Mouse (Mus musculus) spleen, postnatal 36 days (tissue): ENCODE data around the gene Map1a.
A peak's percentile ranks its signal among the peaks of the same experiment; 100 is the strongest.

Experiments used
- DNase-seq, 2 experiments: peaks; one replicate each; pipeline ENCODE4 v3.0.0; 2022; ENCODE audit warnings: low spot score in 2 of 2, mixed read lengths in 1 of 2

Gene Map1a

DNA sequence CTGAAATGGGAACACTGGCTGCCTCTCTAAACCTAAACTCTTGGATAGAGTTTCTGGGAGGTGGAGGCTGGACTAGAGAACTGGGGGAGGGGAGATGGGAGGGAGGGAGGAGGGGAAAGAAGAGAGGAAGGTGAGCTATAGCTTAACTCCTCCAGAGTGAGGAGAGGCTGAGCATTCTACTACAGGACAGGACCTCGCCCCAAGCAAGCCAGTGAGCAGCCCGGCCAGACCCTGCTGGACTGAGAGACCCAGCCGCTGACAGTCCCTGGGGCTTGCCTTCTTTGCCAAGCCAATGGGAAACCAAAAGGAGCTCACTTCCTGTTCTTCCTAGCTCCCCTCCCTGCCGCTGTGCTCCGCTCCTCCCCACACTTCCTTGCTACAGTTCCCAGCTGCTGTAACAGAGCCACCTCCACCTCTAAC is 19.6 kb downstream of the Map1a start:
- no peak for DNase-seq

GRCm38 (mm10) chr2:121316278-121316677 is 26.9 kb downstream of the Map1a start:
- no peak for DNase-seq

DNA sequence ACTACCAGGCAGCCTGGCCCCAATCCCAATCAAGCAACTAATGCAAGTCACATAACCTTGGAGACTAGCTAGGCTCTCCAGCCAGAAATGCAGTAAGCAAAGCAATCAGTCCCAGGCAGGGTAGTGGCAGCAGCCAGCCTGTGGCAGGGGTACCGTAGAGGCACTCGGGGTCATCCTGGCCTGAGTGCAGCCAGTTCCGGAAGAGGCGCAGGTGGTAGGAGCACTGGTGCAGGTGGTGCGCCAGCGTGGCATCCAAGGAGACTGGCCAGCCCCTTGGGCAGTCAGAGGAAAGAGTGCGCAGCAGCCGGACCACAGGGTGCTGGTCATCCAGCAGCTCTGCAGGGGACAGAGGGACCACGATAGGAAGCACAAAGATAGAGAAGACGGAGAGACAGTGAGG is 33.6 kb downstream of the Map1a start:
- DNase-seq: no peak

GRCm38 (mm10) chr2:121323693-121324470 is 34.5 kb downstream of the Map1a start:
- no peak for DNase-seq

DNA sequence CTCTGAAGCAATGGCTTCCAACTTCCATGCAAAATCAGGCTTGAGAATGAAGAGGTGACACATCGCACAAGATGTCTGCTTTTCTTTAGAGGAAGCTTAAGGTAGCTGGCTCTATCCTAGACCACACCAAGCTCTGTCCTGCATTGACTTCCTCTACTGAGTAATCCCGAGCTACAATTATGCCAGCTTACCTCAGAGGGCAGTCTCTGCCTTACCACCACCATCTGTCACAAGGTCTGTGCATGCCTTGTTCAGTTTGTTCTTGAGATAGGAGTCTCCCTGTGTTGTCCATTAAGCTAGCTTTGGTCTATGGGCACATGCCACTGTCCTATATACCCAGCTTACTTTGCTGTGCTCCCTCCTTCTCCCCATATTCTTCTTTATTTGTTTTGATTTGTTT is 40.1 kb downstream of the Map1a start:
- DNase-seq: no peak

DNA sequence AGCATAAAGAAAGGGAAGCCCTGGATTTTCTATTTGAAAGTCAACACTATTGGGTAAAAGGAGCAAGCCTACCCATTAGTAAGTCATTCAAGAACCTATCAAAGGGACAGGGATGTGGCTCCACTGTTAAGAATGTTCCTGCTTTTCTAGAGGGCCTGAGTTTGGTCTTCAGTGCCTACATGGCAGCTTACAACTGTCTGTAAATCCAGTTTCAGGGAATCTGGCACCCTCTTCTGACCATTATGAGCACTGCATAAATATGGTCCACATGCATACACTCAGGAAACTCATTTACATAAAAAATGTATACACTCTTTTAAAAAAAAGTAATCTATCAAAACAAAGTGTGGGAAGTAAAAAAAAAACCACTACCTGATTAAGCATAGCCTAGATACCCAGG is 49.7 kb downstream of the Map1a start:
- DNase-seq: no peak

- no peak for DNase-seq
These were observed 63.8 kb downstream of the Map1a start for GRCm38 (mm10) chr2:121353156-121353555.

DNA sequence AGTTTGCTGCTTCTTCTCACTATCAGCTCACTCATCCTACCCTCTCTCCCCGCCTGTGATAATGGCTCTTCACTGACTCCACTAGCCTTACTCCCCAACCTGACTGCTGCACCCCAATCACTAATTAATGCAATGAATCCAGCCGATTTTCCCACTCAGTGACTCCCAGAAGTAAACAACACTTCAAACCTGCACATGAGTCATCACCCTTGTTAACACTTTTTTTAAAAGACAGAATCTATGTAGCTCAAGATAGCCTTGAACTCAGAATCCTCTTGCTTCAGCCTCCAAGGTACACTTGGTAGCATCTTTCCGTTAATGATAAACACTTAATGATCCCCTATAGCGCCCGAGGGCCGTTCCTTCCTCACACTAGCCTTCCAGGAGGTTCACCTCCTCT is 65.0 kb downstream of the Map1a start:
- DNase-seq: no peak

GRCm38 (mm10) chr2:121354820-121355592 is 65.6 kb downstream of the Map1a start, which contains the start of gene Ppip5k1:
TSS of gene Ppip5k1 (minus strand) at chr2:121355396.
- DNase-seq: peak; percentile 95 to 96

GRCm38 (mm10) chr2:121357494-121357893 is 68.1 kb downstream of the Map1a start, which contains the start of gene Ckmt1:
TSS of gene Ckmt1 (plus strand) at chr2:121357714.
- no peak for DNase-seq

- no peak for DNase-seq
These were observed 68.6 kb downstream of the Map1a start for GRCm38 (mm10) chr2:121357961-121358360.

DNA sequence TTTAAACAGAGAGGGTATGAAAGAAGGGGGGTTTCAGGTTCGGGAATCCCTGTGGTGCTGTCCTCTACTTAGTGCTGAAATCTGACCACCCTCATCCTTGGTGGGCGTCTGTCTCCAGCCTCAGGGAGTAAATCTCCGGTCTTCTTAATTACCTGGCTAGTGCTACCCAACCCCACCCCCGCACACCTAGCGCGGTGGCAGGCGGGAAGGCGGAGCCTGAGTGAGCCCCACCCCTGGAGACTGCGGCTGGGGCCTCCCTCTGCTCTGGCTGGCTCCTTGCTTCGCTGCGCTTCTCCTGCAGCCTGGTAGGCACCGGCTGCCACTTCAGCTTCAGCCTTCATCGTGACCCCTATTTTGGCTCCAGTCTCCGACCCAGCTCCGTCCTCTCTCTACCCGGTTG is 69.0 kb downstream of the Map1a start:
- DNase-seq: peak; percentile 13 to 18

DNA sequence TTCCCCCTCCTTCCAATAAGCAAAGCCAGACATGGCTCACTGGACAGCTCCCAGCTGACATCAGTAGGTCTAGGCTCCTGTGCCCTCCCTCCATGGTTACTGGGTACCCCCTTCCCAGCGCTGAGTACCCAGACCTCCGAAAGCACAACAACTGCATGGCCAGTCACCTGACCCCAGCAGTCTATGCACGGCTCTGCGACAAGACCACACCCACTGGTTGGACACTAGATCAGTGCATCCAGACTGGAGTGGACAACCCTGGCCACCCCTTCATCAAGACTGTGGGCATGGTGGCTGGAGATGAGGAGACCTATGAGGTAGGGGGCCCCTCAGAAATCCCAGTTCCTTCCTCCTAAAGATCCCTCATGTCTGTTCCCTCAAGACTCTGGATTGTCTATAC is 70.1 kb downstream of the Map1a start:
- no peak for DNase-seq
